Mouse (Mus musculus): Measurements from ENCODE around the gene Elavl3. TPM values are rescaled to one million over a fixed set of nuclear protein-coding genes. Genes with fewer than 3 reads are reported as not detected.

The Elavl3 gene
- total RNA-seq, 2 experiments from 2014 or later = not detected

GRCm38 (mm10) chr9:22012731-22013130, 39.1 kb downstream of the Elavl3 start:
- ATAC-seq (ENCODE audit: poor library complexity, severe bottlenecking) = no peak

GRCm38 (mm10) chr9:22011055-22011454, 40.8 kb downstream of the Elavl3 start:
- no peak for ATAC-seq (ENCODE audit: poor library complexity, severe bottlenecking)

- ATAC-seq (ENCODE audit: poor library complexity, severe bottlenecking) = no peak
These were observed 47.3 kb downstream of the Elavl3 start for GRCm38 (mm10) chr9:22004546-22004945.

GRCm38 (mm10) chr9:22003163-22003554, 48.7 kb downstream of the Elavl3 start:
- peak; percentile 30 for ATAC-seq (ENCODE audit: poor library complexity, severe bottlenecking)

GRCm38 (mm10) chr9:22002194-22003162, 49.3 kb downstream of the Elavl3 start, which contains the start of the genes Ccdc151 and Prkcsh:
Gene Ccdc151, minus strand, starts transcription at chr9:22002634.
Gene Prkcsh, plus strand, starts transcription at chr9:22002806.
- peak; percentile 97 for ATAC-seq (ENCODE audit: poor library complexity, severe bottlenecking)

GRCm38 (mm10) chr9:22001633-22002032, 50.2 kb downstream of the Elavl3 start:
- ATAC-seq (ENCODE audit: poor library complexity, severe bottlenecking) = no peak

GRCm38 (mm10) chr9:22000296-22000695, 51.5 kb downstream of the Elavl3 start:
- no peak for ATAC-seq (ENCODE audit: poor library complexity, severe bottlenecking)

GRCm38 (mm10) chr9:21996178-21996867, 55.5 kb downstream of the Elavl3 start:
- no peak for ATAC-seq (ENCODE audit: poor library complexity, severe bottlenecking)

- no peak for ATAC-seq (ENCODE audit: poor library complexity, severe bottlenecking)
These were observed 59.6 kb downstream of the Elavl3 start for GRCm38 (mm10) chr9:21992227-21992626.

GRCm38 (mm10) chr9:21989230-21990110, 62.4 kb downstream of the Elavl3 start, which contains the start of gene Rgl3:
Gene Rgl3, minus strand, starts transcription at chr9:21989446.
- ATAC-seq (ENCODE audit: poor library complexity, severe bottlenecking) = no peak

DNA sequence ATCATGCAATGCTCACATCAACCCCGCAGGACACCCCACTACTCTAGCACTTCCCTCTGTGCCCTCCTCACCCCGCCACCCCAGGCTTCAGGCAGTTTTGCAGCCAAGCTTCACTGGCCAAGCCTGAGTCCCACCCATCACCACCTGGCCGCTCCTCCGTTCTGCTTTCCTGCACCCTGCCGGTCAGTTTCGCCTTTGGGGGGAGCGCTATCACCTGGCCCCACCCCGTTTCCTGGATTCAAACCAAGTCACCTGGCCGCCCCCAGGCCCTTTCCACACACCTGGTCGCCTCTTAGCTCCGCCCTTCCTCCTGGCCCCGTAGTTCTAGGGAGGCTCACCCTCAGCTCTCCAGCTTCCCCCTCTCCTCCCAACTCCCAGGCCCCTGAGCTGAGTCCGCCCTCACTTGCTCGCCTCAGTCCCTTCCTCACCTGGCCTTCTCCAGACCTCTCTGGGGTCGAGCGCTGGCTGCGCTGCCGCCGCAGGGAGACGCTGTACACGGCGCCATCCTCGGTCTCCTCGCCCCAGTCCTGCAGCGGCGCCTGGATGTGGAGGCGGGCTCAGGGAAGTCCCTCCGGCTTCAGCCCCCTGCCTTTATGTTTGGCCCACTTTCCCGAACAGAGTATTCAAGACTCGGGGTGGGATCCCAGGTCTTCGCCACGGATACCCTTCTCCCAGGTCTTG, 63.3 kb downstream of the Elavl3 start:
- ATAC-seq (ENCODE audit: poor library complexity, severe bottlenecking) = no peak

- ATAC-seq (ENCODE audit: poor library complexity, severe bottlenecking) = no peak
These were observed 64.1 kb downstream of the Elavl3 start for GRCm38 (mm10) chr9:21987592-21988342.

DNA sequence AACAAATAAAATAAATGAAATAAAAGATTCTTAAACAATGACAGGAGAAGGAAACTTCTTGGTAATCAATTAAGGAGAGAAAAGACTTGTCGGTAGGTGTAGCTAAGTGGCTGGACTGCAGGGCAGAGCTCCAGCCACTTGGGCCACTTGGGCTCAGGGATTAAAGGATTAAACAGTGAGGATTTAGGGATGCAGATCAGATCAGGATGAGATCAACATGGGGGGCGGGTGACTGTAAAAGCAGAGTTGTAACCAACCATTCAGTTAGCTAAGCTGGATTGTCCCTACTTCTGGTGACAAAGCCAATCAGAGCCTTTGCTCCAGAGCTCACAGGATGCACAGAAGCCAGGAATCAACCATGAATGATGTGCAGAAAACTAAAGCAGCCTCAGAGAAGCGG, 67.9 kb downstream of the Elavl3 start:
- no peak for ATAC-seq (ENCODE audit: poor library complexity, severe bottlenecking)

DNA sequence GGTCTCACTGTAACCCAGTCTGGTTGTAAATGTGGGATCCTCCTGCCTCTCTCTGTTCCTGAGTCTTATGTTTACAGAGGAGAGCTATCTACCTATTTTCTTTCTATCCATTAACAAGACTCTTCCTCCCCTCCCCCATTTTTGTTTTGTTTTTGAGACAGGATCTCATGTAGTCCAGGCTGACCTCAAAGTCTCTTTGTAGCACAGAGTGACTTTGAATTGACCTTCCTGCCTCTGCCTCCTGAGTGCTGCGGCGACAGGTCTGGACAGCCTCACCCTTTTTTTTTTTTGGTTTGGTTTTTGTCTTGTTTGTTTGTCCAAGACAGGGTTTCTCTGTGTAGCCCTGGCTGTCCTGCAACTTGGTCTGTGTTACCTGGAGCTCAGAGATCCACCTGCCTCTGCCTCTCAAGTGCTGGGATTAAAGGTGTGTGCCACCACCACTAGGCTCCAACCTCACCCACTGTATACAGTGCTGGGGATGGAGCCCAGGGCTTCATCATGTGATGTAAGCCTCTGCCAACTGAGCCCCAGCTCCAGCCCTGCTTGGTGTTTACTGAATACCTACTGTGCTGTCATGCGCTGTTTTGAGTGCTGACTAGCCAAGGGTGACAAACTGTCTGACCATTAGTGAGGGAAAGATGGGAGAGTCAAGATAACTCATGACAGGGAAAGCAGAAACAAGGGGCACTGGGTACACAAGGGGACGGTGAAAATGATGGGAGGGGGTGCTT, 73.3 kb downstream of the Elavl3 start:
- no peak for ATAC-seq (ENCODE audit: poor library complexity, severe bottlenecking)

DNA sequence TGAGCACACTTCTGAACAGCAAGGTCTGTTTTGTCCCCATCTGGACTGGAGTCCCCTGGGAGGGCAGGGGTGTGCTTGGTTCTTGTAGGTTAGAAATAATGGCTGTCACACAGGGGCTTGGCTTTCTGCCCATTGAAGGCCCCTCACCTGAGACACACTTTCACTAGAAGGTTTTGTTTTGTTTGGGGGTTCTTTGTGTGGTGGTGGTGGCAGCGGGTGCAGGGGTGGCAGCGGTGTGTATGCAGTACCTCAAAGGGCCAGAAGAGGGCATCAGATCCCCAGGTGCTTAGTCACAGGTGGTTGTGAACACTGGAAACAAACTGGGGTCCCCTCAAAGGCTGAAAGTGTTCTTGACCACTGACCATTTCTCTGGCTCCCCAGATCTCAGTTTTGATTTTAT, 73.9 kb downstream of the Elavl3 start:
- peak; percentile 62; the same call in 1 of the 2 replicates for ATAC-seq (ENCODE audit: poor library complexity, severe bottlenecking)

DNA sequence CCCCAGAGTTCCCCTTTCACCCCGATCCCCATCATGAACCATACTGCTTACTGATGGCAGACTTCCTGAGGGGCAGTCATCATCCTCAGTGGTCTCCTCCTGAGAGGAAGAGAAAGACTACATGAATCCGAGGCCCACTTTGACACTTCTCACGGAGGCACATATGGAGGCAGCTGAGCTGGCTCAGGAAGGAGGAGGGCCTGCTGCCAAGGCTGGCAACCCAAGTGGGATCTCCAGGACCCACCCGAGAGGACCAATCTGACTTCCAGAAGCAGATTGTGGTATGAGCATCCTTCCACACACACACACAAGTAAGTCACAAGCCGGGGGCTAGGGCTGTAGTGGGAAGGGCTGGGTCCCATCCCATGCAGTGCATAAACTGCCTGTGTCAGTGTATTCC, 74.5 kb downstream of the Elavl3 start:
- no peak for ATAC-seq (ENCODE audit: poor library complexity, severe bottlenecking)

DNA sequence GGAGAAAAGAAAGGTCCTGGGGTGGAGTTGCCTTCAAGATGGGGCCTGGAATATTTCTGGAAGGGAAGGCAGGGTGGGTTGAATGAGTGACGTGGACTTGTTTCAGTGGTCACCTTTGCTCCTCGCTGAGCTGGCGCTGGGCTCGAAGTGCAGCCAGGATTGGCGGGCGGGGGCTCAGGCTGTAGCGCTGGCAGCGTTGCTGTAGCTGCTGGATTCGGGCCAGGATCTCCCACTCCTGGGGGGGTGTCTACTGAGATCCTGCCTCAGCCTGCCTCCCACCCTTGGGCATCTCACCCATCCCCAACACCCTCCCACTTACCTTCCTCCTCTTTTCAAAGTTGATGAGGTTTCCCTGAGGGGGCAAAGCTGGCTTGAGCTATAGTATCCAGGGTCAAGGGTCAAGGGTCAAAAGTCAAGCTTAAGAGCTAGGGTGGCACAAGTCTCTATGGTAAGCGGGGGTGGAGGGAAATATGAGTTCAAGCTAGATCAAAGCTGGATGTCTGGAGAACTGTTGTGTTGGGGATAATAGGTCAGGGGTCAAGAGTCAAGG, 75.1 kb downstream of the Elavl3 start:
- ATAC-seq (ENCODE audit: poor library complexity, severe bottlenecking) = no peak

DNA sequence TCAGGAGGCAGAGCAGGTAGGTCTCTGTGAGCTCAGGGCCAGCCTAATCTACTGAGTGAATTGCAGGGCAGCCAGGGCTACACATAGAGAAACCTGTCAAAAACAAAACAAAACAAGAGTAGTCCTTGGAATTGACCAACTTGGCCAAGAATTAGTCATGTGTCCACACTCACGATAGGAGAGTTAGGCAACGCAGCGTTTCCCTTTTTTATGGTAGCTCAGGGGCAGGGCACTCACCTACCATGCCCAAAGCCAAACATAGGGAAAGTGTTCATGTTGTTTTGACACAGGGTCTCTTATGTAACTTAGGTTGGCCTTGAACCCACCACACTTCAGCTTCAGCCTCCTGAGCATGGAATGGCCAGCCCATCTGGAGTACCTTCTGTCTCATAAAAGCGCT, 82.5 kb downstream of the Elavl3 start:
- peak; percentile 69 for ATAC-seq (ENCODE audit: poor library complexity, severe bottlenecking)
